Mouse (Mus musculus) regulatory T cell (primary cell): Measurements from ENCODE around the gene Rnf186.

ENCODE experiments used
- in situ Hi-C: fragments of 300-600 bp; cut with MboI, MseI; formaldehyde crosslinking; loops from one replicate; pipeline ENCODE4 v1.15.1; 2025; ENCODE audit warnings: high pct_unique_total_duplicates

Gene Rnf186

GRCm38 (mm10) chr4:138966866-138967265 lies at the start of gene Rnf186:
TSS of gene Rnf186 (plus strand) at chr4:138967112.
- in situ Hi-C loops: no loop called here

DNA sequence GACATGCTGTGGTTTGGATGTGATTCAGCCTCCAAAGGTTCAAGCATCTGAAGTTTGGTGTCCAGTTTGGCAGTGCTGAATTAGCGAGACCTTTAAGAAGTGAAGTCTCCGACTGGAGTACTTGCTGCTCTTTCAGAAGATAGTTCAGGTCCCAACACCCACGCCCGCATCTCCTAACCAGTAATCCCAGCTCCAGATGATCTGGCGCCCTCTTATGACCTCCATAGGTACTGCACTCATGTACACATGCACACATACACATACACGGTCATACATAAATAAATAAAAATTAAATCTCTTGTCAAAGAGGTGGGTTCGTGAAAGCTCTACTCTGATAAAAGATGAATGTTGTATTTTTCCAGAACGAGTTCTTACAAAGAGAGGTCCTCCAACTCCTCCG lies 49.6 kb upstream of the Rnf186 start:
- in situ Hi-C loops: no loop called here

DNA sequence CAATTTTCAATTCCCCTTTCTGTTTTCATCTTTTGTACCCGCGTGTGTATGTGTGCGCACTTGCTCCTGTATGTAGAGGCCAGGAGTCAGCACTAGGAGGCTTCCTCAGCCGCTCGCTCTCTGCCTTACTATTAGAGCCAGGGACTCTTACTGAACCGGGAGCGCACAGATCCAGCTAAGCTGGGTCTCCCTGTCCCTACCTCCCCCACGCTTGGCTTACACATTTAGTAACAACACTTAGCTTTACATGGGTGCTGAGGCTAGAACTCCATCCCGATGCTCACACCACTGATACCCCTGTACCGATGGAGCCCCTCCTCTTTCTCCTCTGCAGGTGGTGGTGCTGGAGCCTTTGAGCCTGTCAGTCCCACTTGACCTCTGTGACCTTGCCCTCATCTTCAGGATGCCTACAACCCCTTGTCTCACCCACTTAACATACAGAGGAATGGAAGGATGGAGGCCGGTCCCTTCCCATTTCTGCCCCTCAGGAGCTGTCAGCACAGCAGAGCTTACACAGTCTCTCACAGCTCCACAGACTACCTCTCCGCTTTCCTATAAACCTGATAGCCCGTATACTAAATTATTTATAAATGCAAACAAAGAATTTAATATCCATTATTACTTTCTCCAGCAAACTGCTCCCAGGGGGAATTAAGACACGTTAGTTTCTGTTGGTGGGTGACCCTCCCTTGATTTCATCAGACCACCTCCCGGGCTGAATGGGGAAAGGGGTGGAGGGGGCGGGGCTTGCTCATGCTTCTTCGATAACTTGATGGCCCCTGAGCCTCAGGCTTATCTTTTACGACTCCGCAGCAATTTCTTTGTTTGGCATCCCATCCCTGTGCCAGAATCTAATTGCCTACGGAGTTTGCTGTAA lies 45.4 kb upstream of the Rnf186 start:
- in situ Hi-C loops: no loop called here

DNA sequence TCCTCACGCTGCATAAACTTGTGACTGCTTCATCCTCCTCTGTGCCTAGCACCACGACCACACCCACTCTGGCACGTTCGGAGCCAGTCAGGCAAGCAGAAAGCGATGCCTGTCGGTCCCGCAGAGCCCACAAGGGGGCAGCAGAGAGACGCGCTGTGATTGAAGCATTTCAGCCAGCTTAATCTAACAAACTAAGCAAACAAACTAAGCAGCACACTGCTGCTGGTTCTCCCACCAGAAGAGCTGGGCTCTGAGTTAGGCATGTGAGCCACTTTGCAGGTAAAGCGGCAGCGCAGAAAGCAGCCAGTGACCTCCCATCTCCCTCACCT lies 44.8 kb upstream of the Rnf186 start:
- in situ Hi-C loops: no loop called here

DNA sequence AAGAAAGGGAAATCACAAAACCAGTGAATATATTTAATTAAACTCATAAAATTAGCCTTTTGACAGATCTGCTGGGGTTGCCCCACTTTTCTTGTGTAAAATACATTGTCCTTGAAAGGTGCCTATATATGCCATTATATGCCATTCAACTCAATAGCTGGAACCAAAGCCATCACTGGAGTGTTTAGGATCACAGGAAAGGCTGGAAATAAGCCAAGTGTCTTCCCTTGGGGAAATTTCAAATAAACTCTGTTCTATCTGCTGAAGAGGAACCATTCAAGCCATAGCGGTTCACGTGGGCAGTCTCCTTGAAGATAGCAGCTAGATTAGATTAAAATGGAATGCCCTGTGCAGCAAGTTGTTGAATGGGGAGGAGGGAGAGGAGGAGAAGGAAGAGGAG lies 41.4 kb upstream of the Rnf186 start:
- in situ Hi-C loops: loop anchor here (5.0 kb wide), 1 partner anchor 52 kb away; no protein-coding TSS in a partner anchor

DNA sequence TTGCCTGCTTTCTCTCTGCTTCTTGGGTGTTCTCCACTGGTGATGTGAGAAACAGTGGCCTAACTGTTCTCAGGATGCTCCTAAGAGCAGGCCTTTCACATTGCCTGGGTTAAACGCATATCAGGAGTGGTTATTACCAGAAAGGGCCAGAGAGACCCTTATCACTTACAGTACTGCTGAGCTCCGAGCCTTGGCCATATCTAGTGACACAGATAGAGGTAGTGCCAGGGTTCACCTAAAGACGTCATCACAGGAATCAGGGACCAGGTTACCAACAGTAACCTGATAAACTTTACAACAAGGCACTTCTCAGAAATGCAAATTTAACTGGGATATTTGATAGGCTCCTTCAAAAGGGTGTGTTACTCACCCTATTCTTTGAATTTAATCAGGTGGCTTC lies 33.0 kb upstream of the Rnf186 start:
- in situ Hi-C loops: no loop called here

- in situ Hi-C loops: no loop called here
Observed at GRCm38 (mm10) chr4:138934456-138935145, 32.3 kb upstream of the Rnf186 start.

DNA sequence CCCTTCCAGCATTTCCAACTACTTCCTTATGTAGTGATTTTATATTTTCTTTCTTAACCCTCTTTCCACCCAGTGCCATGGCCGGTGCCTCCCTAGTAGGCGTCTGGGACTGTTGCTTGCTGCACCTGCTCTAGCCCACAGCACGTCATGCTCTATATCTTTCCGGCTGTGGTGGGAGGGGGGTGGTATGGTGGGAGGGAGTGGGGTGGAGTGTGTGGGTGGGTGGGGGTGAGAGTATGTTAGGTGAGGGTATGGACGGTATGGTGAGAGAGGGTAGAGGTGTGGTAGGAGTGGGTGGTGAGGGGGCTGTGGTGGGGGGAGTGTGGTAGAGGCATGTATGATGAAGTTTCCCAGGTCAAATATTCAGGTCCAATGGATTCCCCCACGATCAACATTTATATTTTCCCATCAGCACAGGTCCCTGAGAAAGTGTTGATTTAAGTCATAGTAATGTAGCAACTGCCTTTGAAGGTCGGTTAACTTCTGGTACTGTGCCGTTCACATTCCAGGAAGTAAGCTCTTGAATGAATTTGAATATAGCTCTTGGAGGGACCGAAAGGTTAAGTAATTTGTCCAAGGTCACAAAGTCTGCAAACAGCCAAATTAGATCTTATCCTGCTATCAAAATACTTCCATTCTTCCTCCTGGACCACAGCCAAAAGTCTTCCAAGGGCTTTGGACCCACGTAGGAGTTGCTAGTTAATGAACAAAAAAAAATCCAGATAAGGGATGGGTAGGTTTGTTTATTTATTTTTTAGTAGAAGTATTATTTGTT lies 28.2 kb upstream of the Rnf186 start:
- in situ Hi-C loops: no loop called here

GRCm38 (mm10) chr4:138939481-138939880 lies 27.4 kb upstream of the Rnf186 start:
- in situ Hi-C loops: no loop called here

GRCm38 (mm10) chr4:138941401-138941800 lies 25.5 kb upstream of the Rnf186 start:
- in situ Hi-C loops: no loop called here

DNA sequence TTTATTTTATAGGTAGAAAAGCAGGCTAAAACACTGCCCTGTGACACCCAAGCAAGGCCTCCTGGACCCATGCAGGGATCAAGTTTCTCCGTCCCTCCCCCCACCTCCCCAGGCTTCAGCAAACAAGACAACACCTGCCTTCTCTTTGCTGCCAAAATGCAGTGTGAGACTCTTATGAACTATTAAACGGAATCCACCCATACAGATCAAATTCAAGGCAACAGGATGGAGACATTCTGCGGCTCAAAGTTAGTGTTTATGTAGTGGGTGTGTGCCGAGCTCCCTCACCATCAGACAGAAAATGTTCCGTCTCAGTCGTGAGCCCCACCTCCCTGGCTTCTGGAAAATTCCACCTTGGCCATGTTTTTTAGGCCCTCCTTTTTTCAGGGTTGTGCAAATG lies 24.9 kb upstream of the Rnf186 start:
- in situ Hi-C loops: no loop called here

GRCm38 (mm10) chr4:138943730-138944129 lies 23.2 kb upstream of the Rnf186 start:
- in situ Hi-C loops: no loop called here

- in situ Hi-C loops: no loop called here
Observed at GRCm38 (mm10) chr4:138948257-138948656, 18.7 kb upstream of the Rnf186 start.

DNA sequence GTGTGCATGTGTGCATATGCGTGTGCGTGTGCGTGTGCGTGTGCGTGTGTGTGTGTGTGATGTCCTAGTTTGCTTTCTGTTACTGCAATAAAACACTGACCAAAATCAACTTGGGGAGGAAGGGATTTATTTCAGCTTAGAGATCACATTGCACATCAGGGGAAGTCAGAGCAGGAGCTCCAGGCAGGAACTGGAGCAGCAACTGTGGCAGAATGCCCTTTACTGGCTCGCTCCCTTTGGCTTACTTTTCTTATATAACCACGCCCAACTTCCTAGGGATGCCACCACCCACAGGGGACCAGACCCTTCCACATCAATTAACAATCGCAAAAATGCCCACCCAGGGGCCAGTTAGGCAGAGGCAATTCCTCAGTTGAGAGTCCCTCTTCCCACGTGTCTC lies 8.3 kb upstream of the Rnf186 start:
- in situ Hi-C loops: no loop called here

GRCm38 (mm10) chr4:138959120-138959519 lies 7.8 kb upstream of the Rnf186 start:
- in situ Hi-C loops: no loop called here

DNA sequence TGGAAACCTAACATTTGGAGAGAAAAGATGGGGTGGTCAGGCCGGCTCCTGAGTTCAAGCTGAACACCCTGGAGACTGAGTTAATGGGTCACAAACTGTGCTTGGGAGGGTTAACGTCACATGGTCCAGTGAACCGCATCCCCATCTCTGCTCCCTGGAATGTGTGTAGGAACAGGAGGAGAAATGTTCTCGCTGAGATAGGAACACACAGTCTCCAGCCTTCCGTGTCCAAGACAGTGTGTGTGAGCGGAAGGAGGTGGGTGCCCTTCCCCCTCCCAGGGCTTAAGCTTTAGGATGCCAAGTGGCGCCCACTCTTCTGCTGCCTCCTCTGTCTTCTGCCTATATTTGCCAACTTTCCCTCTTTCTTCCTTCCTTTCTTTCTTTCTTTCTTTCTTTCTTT lies 7.0 kb upstream of the Rnf186 start:
- in situ Hi-C loops: no loop called here

- in situ Hi-C loops: no loop called here
Observed at GRCm38 (mm10) chr4:138962719-138963118, 4.2 kb upstream of the Rnf186 start.

DNA sequence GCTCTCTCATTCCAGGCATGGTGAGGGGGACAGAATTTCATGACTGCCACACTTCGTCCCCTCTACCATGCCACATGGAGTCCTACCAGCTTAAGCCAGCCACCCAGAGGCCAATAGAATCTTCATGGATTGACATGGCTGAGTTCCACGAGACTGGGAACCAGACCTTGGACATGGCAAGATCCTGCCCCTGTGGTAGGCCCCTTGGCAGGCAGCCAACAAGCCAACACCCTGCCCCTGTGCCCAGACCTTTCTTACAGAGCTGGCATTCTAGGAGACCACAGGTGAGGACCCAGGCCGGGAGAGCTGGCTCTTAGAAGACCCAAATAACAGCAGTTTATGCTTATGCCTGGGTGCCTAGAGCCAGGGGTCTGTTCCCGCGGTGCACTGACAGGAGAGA lies 1.0 kb upstream of the Rnf186 start:
- in situ Hi-C loops: no loop called here

DNA sequence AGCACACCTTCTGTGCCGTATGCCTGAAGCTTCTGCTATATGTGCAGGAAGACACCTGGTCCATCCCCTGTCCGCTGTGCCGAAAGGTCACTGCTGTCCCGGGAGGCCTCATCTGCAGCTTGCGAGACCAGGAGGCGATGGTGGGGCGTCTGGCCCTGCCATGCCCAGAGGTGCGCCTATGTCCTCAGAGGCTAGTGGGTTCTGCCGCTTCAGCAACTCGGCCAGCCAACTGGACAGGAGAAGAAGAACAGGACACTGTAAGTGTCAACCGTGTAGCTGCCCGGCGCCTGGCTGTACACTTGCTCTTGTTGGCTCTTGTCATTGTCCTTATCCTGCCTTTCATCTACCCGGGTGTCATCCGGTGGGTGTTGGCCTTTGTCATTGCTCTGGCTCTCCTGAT lies 573 bp downstream of the Rnf186 start:
- in situ Hi-C loops: no loop called here

DNA sequence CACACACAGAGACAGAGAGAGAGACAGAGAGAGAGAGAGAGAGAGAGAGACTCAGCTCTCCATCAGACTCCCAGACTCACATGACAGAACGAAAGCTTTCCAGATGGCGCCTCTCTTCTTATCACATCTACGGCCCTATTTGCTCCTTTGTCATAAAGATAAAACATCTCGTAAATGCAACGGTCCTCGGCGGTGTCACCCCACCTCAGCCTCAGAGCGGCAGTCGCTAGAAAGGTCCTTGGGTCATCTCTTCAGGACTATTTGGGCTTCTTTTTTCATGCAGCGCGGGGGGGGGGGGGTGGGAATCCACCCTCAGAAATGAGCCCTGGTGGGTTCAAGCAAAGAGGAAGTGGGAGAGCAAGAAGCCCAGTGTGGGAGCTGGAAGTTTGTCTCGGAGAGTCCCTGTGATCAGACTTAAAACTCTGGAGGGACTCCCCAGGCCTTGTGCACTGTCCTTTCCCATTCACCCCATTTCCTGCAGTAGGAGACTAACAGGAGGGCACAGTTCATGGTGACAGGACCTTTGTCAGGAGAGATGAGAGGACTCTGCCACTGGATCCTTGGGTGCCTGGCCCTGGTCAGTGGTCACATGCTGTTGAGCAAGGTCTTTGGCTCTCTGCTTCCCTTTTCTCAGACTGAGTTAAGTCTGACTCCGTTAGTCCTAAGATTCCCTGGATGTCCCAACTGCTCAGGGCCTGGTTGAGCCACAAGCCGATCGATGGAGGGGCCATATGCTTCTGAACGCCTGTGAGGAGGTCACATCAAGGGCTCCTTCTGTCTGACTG lies 2.1 kb downstream of the Rnf186 start:
- in situ Hi-C loops: no loop called here

GRCm38 (mm10) chr4:138969736-138970135 lies 2.8 kb downstream of the Rnf186 start:
- in situ Hi-C loops: no loop called here

DNA sequence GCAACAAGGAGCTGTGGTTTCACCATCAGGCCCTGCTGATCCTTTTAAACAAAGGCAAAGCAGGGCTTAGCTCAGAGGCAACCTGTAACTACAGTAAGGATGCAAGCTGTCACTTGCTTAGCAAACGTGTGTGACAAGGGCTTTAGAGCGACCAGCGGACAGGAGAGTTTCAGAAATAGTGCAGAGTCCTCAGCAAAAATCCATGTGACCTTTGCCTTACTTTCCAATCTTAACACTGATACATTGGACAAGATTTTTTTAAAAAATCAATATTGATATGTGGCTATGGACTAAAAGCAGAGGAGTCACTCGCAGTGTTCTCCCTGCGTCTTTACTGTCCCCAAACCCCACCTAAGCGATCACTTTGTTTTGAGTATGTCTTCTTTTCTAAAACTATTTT lies 4.5 kb downstream of the Rnf186 start:
- in situ Hi-C loops: no loop called here
